Mouse (Mus musculus) G1E (cell line): ENCODE data around the gene Trim71.

Experiments used
- CTCF ChIP-seq: IDR thresholded peaks from 2 replicates; pipeline ENCODE4 v1.5.1; 2012; ENCODE audit warnings: low read depth, low read length, inconsistent platforms, mixed read lengths
- GATA1 ChIP-seq: IDR thresholded peaks from 2 replicates; pipeline ENCODE4 v1.6.1; 2012; ENCODE audit warnings: borderline replicate concordance, low read length, inconsistent platforms, mixed read lengths
- POLR2AphosphoS5 ChIP-seq: IDR thresholded peaks from 2 replicates; pipeline ENCODE4 v1.6.1; 2012; ENCODE audit warnings: low read depth, low read length, inconsistent platforms; ENCODE audit not compliant: insufficient replicate concordance
- TAL1 ChIP-seq: conservative IDR thresholded peaks from 2 replicates; pipeline ENCODE4 v1.6.1; 2012; ENCODE audit warnings: low read depth, low read length, inconsistent platforms, mixed read lengths

DNA sequence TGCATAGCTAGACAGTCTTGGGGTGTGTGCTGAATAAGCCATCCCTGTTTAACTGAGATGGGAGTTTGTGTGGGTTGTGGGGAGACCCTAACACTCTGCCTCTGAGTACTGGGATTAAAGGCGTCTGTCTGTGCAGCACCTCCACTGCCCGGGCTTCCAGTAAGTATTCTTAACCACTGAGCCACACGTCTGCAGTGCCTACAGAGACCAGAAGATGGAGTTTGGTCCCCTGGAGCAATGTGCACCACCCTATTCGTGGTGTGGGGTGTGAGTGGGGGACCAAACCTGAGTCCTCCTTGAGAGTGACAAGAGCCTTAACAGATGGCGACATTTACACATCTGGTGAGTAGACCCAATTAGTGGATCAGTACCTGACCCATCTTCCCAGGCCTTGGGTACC is 42.1 kb downstream of the Trim71 start:
- TF ChIP-seq CTCF (no peak), POLR2AphosphoS5 (no peak), GATA1 (no peak), TAL1 (no peak)
